Mouse (Mus musculus): Measurements from ENCODE around the gene Cabp4.

Cabp4 gene

GRCm38 (mm10) chr19:4102626-4103025 is 41.2 kb downstream of the Cabp4 start:
- DNase-seq (ENCODE audit: low read depth, low spot score) = no peak

- DNase-seq (ENCODE audit: low read depth, low spot score) = no peak
These were observed 41.8 kb downstream of the Cabp4 start for GRCm38 (mm10) chr19:4102049-4102448.

- no peak for DNase-seq (ENCODE audit: low read depth, low spot score)
These were observed 42.4 kb downstream of the Cabp4 start for GRCm38 (mm10) chr19:4101466-4101865.

GRCm38 (mm10) chr19:4100718-4101261 is 43.0 kb downstream of the Cabp4 start:
- no peak for DNase-seq (ENCODE audit: low read depth, low spot score)

GRCm38 (mm10) chr19:4099837-4100717 is 43.8 kb downstream of the Cabp4 start, which contains the start of gene Pitpnm1:
Gene Pitpnm1, plus strand, starts transcription at chr19:4099998.
- no peak for DNase-seq (ENCODE audit: low read depth, low spot score)

GRCm38 (mm10) chr19:4099056-4099455 is 44.8 kb downstream of the Cabp4 start:
- DNase-seq (ENCODE audit: low read depth, low spot score) = peak; percentile 62

GRCm38 (mm10) chr19:4098426-4098825 is 45.4 kb downstream of the Cabp4 start:
- DNase-seq (ENCODE audit: low read depth, low spot score) = no peak

- peak; percentile 76 for DNase-seq (ENCODE audit: low read depth, low spot score)
These were observed 46.4 kb downstream of the Cabp4 start for GRCm38 (mm10) chr19:4097441-4097825.

GRCm38 (mm10) chr19:4096642-4097440 is 47.0 kb downstream of the Cabp4 start, which contains the start of gene Cdk2ap2:
Gene Cdk2ap2, plus strand, starts transcription at chr19:4097182.
- peak; percentile 98 for DNase-seq (ENCODE audit: low read depth, low spot score)

GRCm38 (mm10) chr19:4095802-4096201 is 48.0 kb downstream of the Cabp4 start:
- DNase-seq (ENCODE audit: low read depth, low spot score) = no peak

GRCm38 (mm10) chr19:4094774-4095303 is 49.0 kb downstream of the Cabp4 start:
- no peak for DNase-seq (ENCODE audit: low read depth, low spot score)

GRCm38 (mm10) chr19:4094348-4094747 is 49.5 kb downstream of the Cabp4 start:
- DNase-seq (ENCODE audit: low read depth, low spot score) = no peak

GRCm38 (mm10) chr19:4093772-4094171 is 50.1 kb downstream of the Cabp4 start:
- DNase-seq (ENCODE audit: low read depth, low spot score) = no peak

GRCm38 (mm10) chr19:4092750-4093149 is 51.1 kb downstream of the Cabp4 start:
- DNase-seq (ENCODE audit: low read depth, low spot score) = no peak

GRCm38 (mm10) chr19:4091383-4091782 is 52.5 kb downstream of the Cabp4 start:
- DNase-seq (ENCODE audit: low read depth, low spot score) = no peak

- DNase-seq (ENCODE audit: low read depth, low spot score) = no peak
These were observed 53.4 kb downstream of the Cabp4 start for GRCm38 (mm10) chr19:4090446-4090845.

- no peak for DNase-seq (ENCODE audit: low read depth, low spot score)
These were observed 54.7 kb downstream of the Cabp4 start for GRCm38 (mm10) chr19:4089128-4089527.

GRCm38 (mm10) chr19:4088146-4088545 is 55.7 kb downstream of the Cabp4 start:
- DNase-seq (ENCODE audit: low read depth, low spot score) = no peak

- no peak for DNase-seq (ENCODE audit: low read depth, low spot score)
These were observed 56.7 kb downstream of the Cabp4 start for GRCm38 (mm10) chr19:4087090-4087489.

GRCm38 (mm10) chr19:4086156-4086555 is 57.7 kb downstream of the Cabp4 start:
- DNase-seq (ENCODE audit: low read depth, low spot score) = no peak
